Mouse (Mus musculus): ENCODE data around the gene Fam98b. TPM values are rescaled to one million over a fixed set of nuclear protein-coding genes. Genes with fewer than 3 reads are reported as not detected.

The Fam98b gene
- total and polyA plus RNA-seq, 3 experiments: 11.1 to 83.5 (median 22.3) TPM

DNA sequence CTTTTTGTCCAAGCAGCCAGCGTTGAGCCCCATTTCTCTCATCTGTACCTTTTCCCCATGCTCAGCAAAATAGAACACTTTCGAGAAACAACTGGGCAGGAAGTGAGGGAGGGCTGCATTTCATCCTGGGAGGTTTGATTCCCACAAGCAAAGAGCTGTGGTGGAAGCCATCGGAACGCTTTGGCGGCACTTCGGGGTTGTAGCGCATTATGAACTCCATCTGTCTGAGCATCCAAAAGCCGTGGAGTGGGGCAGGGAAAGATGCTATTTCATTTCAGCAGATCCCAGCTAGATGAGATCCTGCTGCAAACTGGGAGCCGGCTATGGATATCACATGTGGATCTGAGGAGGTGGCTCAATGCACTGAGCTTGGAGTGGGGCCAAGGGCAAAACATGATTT, 26.9 kb upstream of the Fam98b start:
- Histone ChIP-seq H3K27me3 (replicated peaks) (no peaks in the 10 kb centered on the region), H3K4me2 (ENCODE audit: insufficient read depth, low read depth, poor library complexity, severe bottlenecking) (no peak overlapping the region), H3K36me3 (replicated peaks in 1 of 2; ENCODE audit: control insufficient read depth in 1 of 2, insufficient read depth in 1 of 2, low read length in 1 of 2) (no peaks in the 10 kb centered on the region), H3K4me3 (replicated peaks in 1 of 3; ENCODE audit: low read depth in 2 of 3, low read length in 2 of 3, poor library complexity in 1 of 3) (no peak overlapping the region), H3K27ac (ENCODE audit: insufficient read depth, low read depth) (no peak overlapping the region), H3K9ac (ENCODE audit: insufficient read depth, low read depth) (no peak overlapping the region), H3K9me3 (replicated peaks; ENCODE audit: low read length) (no peaks in the 10 kb centered on the region), H3K79me2 (replicated peaks; ENCODE audit: control insufficient read depth, extremely low read depth, insufficient read depth, poor library complexity, severe bottlenecking) (no peaks in the 10 kb centered on the region), H3K4me1 (ENCODE audit: control insufficient read depth in 1 of 2, insufficient read depth in 2 of 2) (no peaks in the 10 kb centered on the region)
- dilution Hi-C loops (cut with MboI; ENCODE audit: extremely low pct_ligation_motif_present, extremely low pct_unique_long_range_greater_than_20kb, low sequenced_read_pairs): no loop called here
- DNase-seq (ENCODE audit: extremely low read depth): no peak
- TF ChIP-seq RCOR1 (conservative IDR thresholded peaks at IDR 0.05; ENCODE audit: low read depth, low read length) (no peak), CHD1 (IDR thresholded peaks at IDR 0.05; ENCODE audit: low read depth, low read length) (no peak), ZMIZ1 (IDR thresholded peaks at IDR 0.05; ENCODE audit: low read depth, low read length) (no peak), HCFC1 (IDR thresholded peaks at IDR 0.05; ENCODE audit: low read depth, low read length) (no peak), NELFE (IDR thresholded peaks at IDR 0.05; ENCODE audit: low read depth, low read length) (no peak), ZKSCAN1 (IDR thresholded peaks at IDR 0.05; ENCODE audit: borderline replicate concordance, low read depth, low read length) (no peak), MAX (IDR thresholded peaks at IDR 0.05; ENCODE audit: low read length) (no peak), PAX5 (IDR thresholded peaks at IDR 0.05; ENCODE audit: low read length) (no peak), IRF4 (IDR thresholded peaks at IDR 0.05; ENCODE audit: low read depth, low read length) (no peak), ELF1 (IDR thresholded peaks at IDR 0.05; ENCODE audit: low read depth, low read length) (no peak), MYC (IDR thresholded peaks at IDR 0.05; ENCODE audit: low read depth, low read length) (no peak), UBTF (IDR thresholded peaks at IDR 0.05; ENCODE audit: low read depth, low read length) (no peak), BHLHE40 (IDR thresholded peaks at IDR 0.05; ENCODE audit: low read depth, low read length) (no peak), CTCF (conservative IDR thresholded peaks at IDR 0.05 in 1 of 2, IDR thresholded peaks at IDR 0.05 in 1 of 2; ENCODE audit: low read depth in 2 of 2, low read length in 2 of 2) (no peak), MAFK (IDR thresholded peaks at IDR 0.05; ENCODE audit: insufficient replicate concordance, low read length) (no peak), RAD21 (IDR thresholded peaks at IDR 0.05; ENCODE audit: low read depth, low read length) (no peak), SMC3 (IDR thresholded peaks at IDR 0.05; ENCODE audit: low read depth, low read length) (no peak), TBP (conservative IDR thresholded peaks at IDR 0.05; ENCODE audit: low read depth, low read length) (no peak), JUN (IDR thresholded peaks at IDR 0.05; ENCODE audit: insufficient read depth, low read depth, low read length) (no peak)
- in situ Hi-C loops (cut with MboI; ENCODE audit: low pct_ligation_motif_present, low pct_unique_long_range_greater_than_20kb, low sequenced_read_pairs): no loop called here

DNA sequence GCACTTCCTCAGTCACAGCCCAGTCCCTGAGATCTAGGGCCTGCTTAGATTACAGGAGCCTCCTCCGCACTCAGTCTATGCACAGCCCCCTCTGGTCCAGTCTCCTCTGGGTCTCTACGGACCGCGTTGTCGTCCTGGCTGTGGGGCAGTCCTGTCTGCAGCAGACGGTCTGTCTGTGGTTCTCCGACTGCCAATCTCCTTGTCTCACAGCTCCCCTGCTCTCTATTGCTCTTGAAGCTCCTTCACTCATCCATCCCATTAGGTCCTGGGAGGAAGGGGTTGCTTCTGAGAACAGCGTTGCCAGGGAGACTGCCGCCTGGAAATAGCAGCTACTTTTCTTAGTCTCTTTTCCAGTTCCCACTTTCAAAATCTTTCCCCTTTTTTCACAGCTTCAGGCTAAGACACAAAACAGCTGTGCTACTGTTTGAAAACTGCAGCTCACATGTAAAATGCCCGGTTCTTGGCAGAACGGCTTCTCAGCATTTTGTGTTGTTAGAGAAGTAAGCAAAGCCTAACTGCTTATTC, 20.9 kb upstream of the Fam98b start:
- H3K4me3 ChIP-seq (replicated peaks in 1 of 3; ENCODE audit: low read depth in 2 of 3, low read length in 2 of 3, poor library complexity in 1 of 3): no peak overlapping the region
- peaks cover 0 to 8% of the 10 kb centered on the region in 2 experiments; a peak in 2 of 4 replicates for H3K4me1 ChIP-seq (ENCODE audit: control insufficient read depth in 1 of 2, insufficient read depth in 2 of 2)
- no peaks in the 10 kb centered on the region for H3K27me3 ChIP-seq (replicated peaks)
- no peaks in the 10 kb centered on the region for H3K79me2 ChIP-seq (replicated peaks; ENCODE audit: control insufficient read depth, extremely low read depth, insufficient read depth, poor library complexity, severe bottlenecking)
- no peak overlapping the region for H3K27ac ChIP-seq (ENCODE audit: insufficient read depth, low read depth)
- no peak overlapping the region for H3K9ac ChIP-seq (ENCODE audit: insufficient read depth, low read depth)
- no peak overlapping the region for H3K4me2 ChIP-seq (ENCODE audit: insufficient read depth, low read depth, poor library complexity, severe bottlenecking)
- no peak for DNase-seq (ENCODE audit: extremely low read depth)
- H3K9me3 ChIP-seq (replicated peaks; ENCODE audit: low read length): no peaks in the 10 kb centered on the region
- no peaks in the 10 kb centered on the region for H3K36me3 ChIP-seq (replicated peaks in 1 of 2; ENCODE audit: control insufficient read depth in 1 of 2, insufficient read depth in 1 of 2, low read length in 1 of 2)
- dilution Hi-C loops (cut with MboI; ENCODE audit: extremely low pct_ligation_motif_present, extremely low pct_unique_long_range_greater_than_20kb, low sequenced_read_pairs) (no loop called here), in situ Hi-C loops (cut with MboI; ENCODE audit: low pct_ligation_motif_present, low pct_unique_long_range_greater_than_20kb, low sequenced_read_pairs) (no loop called here)
- no peak for TF ChIP-seq HCFC1 (IDR thresholded peaks at IDR 0.05; ENCODE audit: low read depth, low read length)
- TF ChIP-seq ZKSCAN1 (IDR thresholded peaks at IDR 0.05; ENCODE audit: borderline replicate concordance, low read depth, low read length): no peak
- TF ChIP-seq ELF1 (IDR thresholded peaks at IDR 0.05; ENCODE audit: low read depth, low read length): no peak
- TF ChIP-seq CHD1 (IDR thresholded peaks at IDR 0.05; ENCODE audit: low read depth, low read length): no peak
- no peak for TF ChIP-seq RCOR1 (conservative IDR thresholded peaks at IDR 0.05; ENCODE audit: low read depth, low read length)
- TF ChIP-seq MXI1 (IDR thresholded peaks at IDR 0.05; ENCODE audit: low read depth, low read length): no peak
- no peak for TF ChIP-seq USF1 (IDR thresholded peaks at IDR 0.05; ENCODE audit: low read depth, low read length)
- no peak for TF ChIP-seq EP300 (IDR thresholded peaks at IDR 0.05; ENCODE audit: low read length)
- no peak for TF ChIP-seq MYC (IDR thresholded peaks at IDR 0.05; ENCODE audit: low read depth, low read length)
- no peak for TF ChIP-seq MAZ (IDR thresholded peaks at IDR 0.05; ENCODE audit: low read depth, low read length)
